Mouse (Mus musculus): Measurements from ENCODE around the gene Pdia3.

GRCm38 (mm10) chr2:121455534-121455933 lies 42.0 kb downstream of the Pdia3 start:
- TF ChIP-seq CTCF (conservative IDR thresholded peaks at IDR 0.05; ENCODE audit: insufficient read depth, insufficient read length, low read depth, low read length) = no peak
- no peak for TF ChIP-seq POLR2A (IDR thresholded peaks at IDR 0.05; ENCODE audit: low read depth, low read length)

Measured in kidney, adult 2 months (tissue).